Mouse (Mus musculus): ENCODE results near the gene Fxyd3. TPM values are rescaled to one million over a fixed set of nuclear protein-coding genes. Genes with fewer than 3 reads are reported as not detected.
A peak's percentile ranks its signal among the peaks of the same experiment; 100 is the strongest.

Gene Fxyd3
- total RNA-seq, 2 experiments from 2014 or later, result 2.7 to 5.2 TPM

DNA sequence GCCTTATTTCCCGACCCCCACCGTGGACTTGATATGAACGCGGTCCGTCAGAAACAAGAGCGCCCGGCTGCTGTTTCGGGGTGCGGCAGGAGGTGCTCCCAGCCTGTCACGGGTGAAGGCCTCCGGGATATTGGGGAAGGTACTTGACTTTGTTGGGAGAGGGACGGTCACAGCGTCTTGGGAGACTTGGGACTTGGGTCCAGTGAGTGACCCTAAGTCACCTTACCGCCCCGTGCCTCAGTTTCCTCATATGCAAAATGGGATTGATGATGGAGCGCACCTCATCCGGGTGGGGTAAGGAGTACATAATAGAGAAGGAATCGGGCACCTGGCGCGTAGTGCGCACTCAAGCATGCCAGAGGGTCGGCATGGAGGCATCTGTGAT, 24.3 kb downstream of the Fxyd3 start:
- no peak for DNase-seq
- intact Hi-C loops (cut with DNase I), result no loop called here

- no peak for DNase-seq
- intact Hi-C loops (cut with DNase I), result no loop called here
These were observed 25.0 kb downstream of the Fxyd3 start, which contains the start of gene Fxyd7 for GRCm38 (mm10) chr7:31051321-31052021. TSS of gene Fxyd7 (minus strand) at chr7:31051467.

DNA sequence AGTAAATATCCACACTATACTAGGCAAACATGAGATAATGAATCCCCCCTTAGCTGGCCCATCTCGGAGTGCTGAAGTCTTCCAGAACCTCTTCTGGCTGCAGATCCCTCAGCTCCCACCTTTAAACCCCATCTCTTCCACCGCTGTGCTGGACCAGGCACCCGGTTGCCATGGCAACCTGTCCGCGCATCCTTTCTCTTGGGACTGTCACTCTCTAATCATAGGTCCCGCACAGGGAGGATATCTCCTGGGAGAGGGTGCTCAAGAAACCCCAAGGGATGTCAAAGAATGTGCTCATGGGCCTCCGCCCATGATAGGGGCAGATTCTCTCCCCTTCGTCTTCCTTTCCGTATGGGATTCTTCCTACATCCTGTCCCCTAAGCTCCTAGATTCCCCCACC, 25.6 kb downstream of the Fxyd3 start:
- intact Hi-C loops (cut with DNase I), result no loop called here
- no peak for DNase-seq

- no peak for DNase-seq
- intact Hi-C loops (cut with DNase I), result no loop called here
These were observed 26.0 kb downstream of the Fxyd3 start for GRCm38 (mm10) chr7:31050487-31050886.

GRCm38 (mm10) chr7:31049846-31050281, 26.6 kb downstream of the Fxyd3 start:
- DNase-seq, result no peak
- intact Hi-C loops (cut with DNase I), result loop anchor here (10.0 kb wide), 1 partner anchor 75 kb away; the partner anchor contains the start of genes Fam187b and Lsr

- DNase-seq, result no peak
- intact Hi-C loops (cut with DNase I), result loop anchor here (10.0 kb wide), 1 partner anchor 74 kb away; the partner anchor contains the start of genes Fam187b and Lsr
These were observed 27.2 kb downstream of the Fxyd3 start for GRCm38 (mm10) chr7:31049135-31049845.

DNA sequence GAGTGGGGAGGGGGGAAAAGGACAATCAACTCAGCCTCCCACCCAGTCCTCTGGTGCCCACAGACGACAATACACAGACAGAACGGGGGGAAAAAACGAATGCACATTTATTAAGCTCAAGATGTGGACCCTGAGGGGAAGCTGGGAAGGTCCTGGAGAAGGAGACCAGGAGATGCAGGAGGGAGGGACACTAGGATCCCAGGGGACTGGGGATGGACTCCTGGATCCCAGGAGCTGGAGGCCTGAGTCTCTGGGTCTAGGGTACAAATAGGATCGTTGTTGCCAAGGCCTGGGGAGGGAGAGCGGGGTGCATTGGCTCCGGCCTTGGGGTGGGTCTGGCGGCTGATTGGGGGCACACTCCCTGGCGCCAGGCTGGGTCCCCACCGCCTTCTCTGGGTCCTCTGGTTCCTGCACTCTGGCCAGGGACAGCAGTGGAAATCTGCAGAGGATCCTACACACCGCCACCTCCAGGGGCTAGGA, 34.0 kb downstream of the Fxyd3 start, which contains the start of gene Fxyd5:
Gene Fxyd5 (minus strand): TSS at position 51 of the 480 bp plus-strand sequence.
- intact Hi-C loops (cut with DNase I), result loop anchor here (5.0 to 10.0 kb wide), 2 partner anchors 35 to 68 kb away; partner anchors contain the start of genes Fam187b and Lsr
- no peak for DNase-seq

- DNase-seq, result peak; percentile 71 to 73
- intact Hi-C loops (cut with DNase I), result loop anchor here (5.0 to 10.0 kb wide), 2 partner anchors 34 to 67 kb away; partner anchors contain the start of genes Fam187b and Lsr
These were observed 34.7 kb downstream of the Fxyd3 start for GRCm38 (mm10) chr7:31041662-31042315.

- intact Hi-C loops (cut with DNase I), result loop anchor here (5.0 to 10.0 kb wide), 2 partner anchors 34 to 66 kb away; partner anchors contain the start of genes Fam187b and Lsr
- DNase-seq, result no peak
These were observed 35.5 kb downstream of the Fxyd3 start for GRCm38 (mm10) chr7:31041023-31041407.

DNA sequence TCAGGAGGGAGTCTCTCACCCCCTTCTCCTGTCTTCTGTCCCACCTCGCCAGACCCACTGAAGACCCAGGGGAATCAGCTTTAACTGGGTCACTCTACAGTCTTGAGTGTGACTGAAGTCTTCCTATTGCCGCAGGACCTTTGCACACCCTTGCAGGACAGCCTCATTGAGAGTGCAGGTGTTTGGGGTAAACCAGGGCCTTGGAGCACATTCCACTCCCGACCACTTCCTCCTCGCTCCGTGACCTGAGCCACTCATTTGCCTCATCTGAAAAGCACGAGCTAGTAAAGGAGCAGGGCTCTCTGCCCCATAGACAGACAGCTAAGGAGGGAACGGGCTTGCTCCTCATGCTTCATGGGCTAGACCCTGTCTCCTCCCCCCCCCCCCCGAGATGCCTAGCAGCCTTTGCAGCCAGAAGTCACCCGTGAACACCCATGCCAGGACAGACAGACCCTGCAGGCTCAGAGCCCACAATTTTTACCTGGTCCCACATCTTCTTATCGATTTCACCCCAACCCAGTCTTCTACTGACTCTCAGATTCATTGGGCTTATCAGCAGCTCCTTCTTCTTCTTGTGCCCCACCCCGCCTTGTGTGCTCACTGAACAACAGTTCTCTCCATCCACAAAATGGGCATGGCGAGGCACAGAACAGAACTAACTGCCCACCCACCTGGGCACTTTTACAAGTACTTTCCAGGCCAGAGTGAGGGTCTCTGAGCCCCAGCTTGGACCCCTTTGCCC, 36.1 kb downstream of the Fxyd3 start:
- DNase-seq, result no peak
- intact Hi-C loops (cut with DNase I), result loop anchor here (5.0 to 10.0 kb wide), 2 partner anchors 33 to 66 kb away; partner anchors contain the start of genes Fam187b and Lsr

- DNase-seq, result no peak
- intact Hi-C loops (cut with DNase I), result no loop called here
These were observed 37.5 kb downstream of the Fxyd3 start for GRCm38 (mm10) chr7:31039011-31039410.

DNA sequence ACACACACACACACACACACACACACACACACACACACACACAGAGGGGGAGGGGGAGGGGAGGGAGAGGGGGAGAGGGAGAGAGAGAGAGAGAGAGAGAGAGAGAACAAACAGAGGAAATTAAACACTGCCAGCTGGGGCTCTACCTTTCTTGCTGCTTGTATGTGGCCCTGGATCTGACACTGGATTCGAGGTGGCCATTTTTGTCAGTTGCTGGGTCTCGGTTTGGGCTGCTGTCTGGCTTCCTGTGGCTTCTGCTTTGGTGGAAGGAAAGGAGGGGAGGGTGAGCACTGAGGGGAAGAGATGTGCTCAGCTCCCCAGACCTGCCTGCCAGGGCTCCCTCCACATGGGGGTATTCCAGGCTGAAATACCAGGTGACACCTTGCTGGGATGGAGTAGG, 38.8 kb downstream of the Fxyd3 start:
- DNase-seq, result no peak
- intact Hi-C loops (cut with DNase I), result no loop called here

GRCm38 (mm10) chr7:31036917-31037316, 39.6 kb downstream of the Fxyd3 start:
- intact Hi-C loops (cut with DNase I), result no loop called here
- DNase-seq, result no peak

- intact Hi-C loops (cut with DNase I), result no loop called here
- no peak for DNase-seq
These were observed 41.2 kb downstream of the Fxyd3 start for GRCm38 (mm10) chr7:31035291-31035690.

DNA sequence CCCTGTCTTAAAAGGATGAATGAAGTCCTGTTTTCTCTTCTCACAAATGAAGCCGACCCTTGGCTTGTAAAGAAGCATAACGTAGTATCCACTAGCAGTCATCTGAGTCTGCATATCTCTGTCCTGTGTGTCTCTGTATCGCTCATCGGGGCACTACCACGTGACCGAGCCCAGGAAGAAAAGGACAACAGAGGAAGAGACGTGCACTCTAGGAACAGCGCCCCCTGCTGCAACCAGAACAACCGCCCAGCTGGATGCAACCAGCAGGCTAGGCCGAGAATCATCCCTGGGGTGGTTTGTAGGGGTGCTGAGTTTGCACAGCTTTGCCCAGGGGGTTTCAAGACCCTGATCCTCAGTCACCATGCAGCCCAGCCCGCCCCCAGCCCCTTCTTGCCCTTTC, 41.7 kb downstream of the Fxyd3 start:
- DNase-seq, result peak in 1 of 2 experiments; percentile 20

DNA sequence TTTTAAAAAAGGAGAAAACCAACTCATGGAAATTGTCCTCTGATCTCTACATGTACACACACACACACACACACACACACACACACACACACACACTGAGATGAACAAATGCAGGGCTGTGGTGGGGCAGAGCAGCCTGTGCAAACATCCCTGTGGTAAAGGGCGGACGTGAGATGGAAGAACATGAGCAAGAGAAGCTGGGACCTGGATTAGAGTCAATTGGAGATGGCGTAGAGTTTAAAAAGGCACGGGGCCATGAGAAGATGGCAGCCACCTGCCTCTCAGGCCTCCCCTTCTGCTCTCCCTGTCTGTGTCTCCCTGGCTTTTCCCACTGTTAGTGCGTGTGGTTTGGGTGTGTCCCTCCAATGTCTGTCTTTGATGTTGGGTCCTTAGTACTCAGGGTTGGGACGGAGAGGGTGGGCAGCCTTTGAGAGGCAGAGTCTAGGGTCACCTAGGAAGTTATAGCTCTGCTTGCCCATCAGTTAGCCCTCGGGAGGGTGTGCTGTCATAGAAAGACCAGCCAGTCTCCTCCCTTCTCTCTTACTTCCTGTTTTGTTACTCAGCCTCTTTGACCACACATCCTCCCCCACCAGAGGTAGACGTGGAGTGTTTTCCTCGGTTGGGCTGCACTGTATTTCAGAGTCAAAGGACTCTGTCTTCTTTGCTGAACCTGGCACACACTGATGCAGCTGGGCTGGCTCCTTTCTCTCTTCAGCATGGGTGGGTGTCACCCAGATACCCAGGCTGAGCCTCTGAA, 42.9 kb downstream of the Fxyd3 start:
- intact Hi-C loops (cut with DNase I), result no loop called here
- no peak for DNase-seq

More for the DNA sequence above, 41.7 kb downstream of the Fxyd3 start:
- intact Hi-C loops (cut with DNase I), result no loop called here

GRCm38 (mm10) chr7:31031731-31032130, 44.8 kb downstream of the Fxyd3 start:
- intact Hi-C loops (cut with DNase I), result no loop called here

GRCm38 (mm10) chr7:31030717-31031116, 45.8 kb downstream of the Fxyd3 start:
- intact Hi-C loops (cut with DNase I), result no loop called here
- DNase-seq, result no peak

More at GRCm38 (mm10) chr7:31031731-31032130, 44.8 kb downstream of the Fxyd3 start:
- no peak for DNase-seq

DNA sequence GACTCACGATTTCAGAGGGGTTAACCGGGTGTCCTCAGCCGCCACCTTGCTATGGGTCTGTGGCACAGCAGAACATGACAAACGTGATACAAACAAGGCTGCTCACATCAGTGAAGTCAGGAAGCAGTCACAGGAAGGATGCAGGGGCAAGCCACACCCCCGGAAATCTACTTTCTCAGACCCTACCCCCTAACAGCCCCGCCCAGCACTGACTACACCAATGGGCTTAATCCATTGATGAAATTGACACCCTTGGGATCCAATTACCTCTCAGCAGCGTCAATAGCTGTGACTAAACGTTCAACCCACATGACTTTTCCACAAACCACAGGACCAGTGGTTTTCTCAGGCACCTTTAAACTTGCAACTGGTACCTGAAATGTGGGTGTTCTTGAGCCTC, 47.9 kb downstream of the Fxyd3 start:
- no peak for DNase-seq
- intact Hi-C loops (cut with DNase I), result no loop called here

All from heart, postnatal 14 days (tissue).